Mouse (Mus musculus) skeletal muscle tissue, adult 2 months (tissue): ENCODE measurements around the gene Lgals4.
A peak's percentile ranks its signal among the peaks of the same experiment; 100 is the strongest.

Experiments used
- DNase-seq: peaks from one replicate; pipeline ENCODE4 v3.0.0-alpha.2; 2012; ENCODE audit warnings: low read depth, low spot score

Lgals4 gene

DNA sequence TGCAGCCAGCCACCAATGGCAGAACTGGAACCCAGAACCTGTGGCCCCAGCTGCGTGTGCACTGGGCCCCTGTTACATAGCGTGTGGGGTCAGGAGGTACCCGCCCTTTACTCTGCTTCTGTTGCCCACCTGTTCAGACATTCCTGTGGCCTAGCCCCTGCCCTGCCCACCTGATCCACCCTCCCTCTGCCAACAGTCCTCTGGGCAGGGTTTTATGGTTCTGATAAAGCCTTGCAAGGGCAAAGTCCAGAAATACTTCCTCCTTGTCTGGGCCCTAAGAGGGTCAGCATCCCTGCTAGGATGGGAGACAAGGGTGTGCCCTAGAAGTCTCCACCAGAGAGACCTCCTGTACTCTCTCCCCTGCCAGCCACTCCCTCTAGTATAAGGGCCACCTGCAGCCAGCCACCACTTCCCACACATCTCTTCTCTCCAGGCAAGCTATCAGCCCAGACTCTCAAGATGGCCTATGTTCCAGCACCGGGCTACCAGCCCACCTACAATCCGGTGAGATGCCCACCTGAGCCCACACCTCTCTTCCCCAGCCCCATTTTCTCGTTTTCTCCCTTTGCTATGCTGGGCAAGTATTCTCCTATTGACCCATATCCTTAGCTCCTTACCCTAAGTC lies at the start of gene Lgals4:
Lgals4 (plus strand) TSS at position 132 of the 625 bp plus-strand sequence.
- no peak for DNase-seq

DNA sequence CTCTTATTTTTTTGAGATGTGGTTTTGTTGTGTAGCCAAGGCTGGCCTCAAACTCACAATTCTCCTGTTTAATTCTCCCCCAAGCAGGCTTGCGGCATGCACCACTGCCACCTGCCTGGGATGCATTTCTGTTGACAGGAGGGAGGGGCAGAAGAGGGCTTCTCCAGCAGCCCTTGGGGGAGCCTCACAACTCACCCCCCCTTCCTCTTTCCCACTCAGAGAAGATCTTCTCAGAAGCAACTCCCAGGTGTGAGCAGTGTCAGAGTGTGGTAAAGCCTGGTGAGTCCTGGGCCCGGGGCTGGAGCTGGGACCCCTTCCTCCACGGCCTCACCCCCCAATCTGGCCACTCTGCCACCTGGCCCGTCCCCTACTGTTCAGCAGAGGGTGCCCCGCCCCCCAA lies 48.5 kb upstream of the Lgals4 start:
- DNase-seq, result no peak

DNA sequence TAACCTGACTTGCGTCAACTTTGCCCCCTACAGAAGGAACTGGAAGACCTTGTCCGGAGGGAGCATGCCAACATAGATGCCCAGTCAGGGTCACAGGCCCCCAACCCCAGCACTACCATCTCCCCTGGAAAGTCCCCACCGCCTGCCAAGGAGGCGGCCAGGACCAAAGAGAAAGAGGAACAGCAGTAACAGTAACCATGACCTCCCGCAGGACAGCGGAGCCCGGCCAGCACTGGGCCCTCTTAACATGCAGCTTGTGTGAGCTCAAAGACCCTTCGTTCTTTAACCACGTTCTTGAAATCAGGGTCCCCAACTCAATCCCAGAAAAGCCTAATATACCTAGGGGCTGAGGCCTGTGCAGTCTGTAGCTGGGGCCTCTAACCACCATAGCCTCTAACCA lies 45.8 kb upstream of the Lgals4 start:
- DNase-seq, result no peak

DNA sequence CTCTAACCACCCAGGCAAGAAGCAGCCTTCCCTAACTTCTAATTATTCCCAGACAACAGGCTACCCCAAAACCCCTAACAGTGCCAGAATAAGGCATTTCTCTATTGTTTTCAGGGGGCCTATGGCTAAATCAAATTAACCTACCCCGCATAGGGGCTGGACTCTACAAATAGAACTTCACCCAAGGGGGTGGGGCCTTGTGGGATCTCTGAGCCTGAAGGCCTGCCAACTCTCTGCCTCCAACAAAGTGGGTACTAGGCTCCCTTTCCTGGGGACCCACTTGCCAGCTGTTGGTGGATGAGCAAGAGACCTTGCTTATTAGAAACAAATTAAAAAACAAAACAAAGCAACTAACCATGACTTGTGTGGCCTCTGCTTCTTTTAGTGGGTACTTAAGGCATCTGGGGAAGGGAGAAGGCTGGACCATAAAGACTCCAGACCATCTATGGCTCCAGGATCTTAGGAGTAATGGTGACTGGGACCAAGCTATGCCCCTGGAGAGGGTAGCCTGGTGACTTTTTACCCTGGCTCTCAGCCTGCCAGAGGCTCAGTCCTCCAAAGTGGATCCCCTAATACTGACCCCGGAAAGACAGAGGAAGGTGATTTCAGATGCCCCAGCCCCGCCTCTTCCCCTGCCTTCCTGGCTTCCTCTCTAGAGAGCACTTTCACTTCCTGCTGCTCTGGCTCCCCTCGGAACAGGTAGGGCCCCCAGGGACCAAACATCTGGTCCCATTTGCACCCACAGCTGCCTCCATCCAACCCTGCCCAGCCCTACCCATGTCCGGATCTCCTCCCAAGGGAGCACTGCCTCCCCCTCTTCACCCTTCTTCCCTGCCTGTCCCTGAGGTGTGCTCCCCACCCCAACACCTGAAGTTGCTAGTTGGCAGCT lies 45.1 kb upstream of the Lgals4 start, which contains the start of gene Rinl:
Rinl (plus strand) TSS at position 663 of the 889 bp plus-strand sequence.
- no peak for DNase-seq

DNA sequence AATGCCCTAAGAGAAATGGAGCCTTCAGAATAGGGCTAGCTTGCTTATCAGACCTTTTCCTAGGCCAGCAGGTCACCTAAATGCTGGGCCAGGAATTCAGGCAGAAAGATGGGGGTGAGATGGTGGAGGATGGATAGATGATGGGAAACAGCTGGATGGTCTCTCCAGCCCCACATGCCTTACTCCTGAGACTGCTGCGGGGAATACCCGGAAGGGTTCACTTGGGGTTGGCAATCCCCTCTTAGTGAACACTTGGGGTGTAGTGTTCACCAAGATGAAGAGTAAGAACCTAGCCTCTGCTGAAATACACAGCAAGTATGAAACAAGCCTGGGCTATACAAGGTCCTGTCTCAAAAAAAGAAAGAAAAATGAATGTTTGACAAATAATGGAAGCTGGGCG lies 44.4 kb upstream of the Lgals4 start:
- no peak for DNase-seq

DNA sequence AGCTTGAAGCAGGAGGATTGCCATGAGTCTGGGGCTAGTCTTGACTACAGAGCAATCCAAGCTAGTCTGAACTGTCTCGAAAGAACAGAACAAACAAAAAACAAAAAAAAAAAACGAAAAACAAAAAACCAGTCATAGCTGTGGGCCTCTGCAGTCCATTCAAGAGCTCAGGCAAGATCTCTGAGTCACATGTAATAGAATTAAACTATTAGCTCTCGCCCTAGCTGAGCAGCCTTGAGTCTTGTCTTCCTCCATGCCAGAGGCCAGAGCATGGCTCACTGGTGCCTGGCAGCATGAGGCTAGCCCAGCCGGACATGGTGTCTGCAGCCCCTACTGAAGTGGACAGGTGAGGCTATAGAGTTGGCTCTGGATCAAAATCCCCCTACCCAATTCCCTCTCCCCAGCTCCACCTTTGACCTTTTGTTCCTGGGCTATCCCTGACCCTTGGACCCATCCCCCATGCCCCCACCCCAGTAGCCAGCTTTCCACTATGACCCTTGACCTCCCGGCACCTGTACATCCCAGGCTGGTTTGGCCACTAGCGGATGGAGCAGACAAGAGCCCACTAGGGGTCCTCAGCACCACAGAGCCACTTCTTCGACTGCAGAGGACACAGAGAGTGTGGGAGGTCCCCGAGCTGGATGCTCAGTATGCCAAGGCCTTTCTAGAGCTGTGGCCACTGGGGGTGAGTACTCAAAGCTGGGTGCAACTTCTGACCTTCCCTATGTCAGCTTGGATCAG lies 43.4 kb upstream of the Lgals4 start:
- DNase-seq, result no peak

DNA sequence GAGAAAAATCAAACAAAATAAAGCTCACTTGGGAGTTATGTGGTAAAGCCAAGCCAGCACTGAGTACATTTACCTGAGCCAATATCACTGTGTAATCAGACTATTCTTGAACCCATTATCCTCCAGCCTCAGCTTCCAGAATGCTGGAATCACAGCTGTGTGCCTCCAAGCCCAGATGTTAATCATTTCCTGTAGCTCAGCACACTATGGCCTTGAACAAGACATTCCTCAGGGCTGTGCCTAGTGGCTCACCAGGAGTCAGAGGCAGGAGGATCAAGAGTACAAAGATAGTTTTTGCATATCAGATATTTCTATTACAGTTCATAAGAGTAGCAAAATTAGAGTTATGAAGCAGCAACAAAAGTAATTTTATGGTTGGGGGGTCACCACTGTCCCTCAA lies 41.9 kb upstream of the Lgals4 start:
- no peak for DNase-seq

DNA sequence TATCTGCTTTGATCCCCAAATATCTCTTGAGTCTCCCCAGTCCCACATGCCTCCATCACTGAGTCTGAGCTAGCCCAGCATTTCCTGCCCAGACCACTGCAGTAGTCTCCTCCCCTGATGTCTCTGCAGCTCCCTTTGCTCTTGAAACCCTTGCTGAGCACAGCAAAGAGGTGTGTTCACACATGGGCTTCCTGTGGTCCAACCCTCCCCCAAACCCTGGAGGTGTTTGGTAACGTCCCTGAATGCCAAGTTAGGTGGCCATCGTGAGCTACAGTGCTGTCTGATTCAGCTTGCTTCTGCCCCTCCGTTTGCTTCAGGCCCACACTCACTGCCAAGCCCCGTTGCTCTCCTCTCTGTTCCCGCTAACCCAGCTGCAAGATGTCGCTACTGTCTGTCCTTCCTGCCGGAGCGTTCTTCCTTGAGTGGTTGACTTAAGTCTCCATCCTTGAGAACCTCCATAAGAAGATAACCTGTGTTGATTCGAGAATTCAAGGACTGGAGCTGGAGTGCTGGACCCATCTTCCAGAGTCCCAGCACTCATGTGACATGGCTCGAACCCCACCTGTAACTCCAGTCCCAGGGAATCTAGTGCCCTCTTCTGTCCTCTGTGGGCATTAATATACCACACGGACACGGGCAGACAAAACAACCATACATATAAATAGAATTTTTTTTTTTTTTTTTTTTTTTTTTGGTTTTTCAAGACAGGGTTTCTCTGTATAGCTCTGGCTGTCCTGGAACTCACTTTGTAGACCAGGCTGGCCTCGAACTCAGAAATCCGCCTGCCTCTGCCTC lies 41.1 kb upstream of the Lgals4 start:
- no peak for DNase-seq

DNA sequence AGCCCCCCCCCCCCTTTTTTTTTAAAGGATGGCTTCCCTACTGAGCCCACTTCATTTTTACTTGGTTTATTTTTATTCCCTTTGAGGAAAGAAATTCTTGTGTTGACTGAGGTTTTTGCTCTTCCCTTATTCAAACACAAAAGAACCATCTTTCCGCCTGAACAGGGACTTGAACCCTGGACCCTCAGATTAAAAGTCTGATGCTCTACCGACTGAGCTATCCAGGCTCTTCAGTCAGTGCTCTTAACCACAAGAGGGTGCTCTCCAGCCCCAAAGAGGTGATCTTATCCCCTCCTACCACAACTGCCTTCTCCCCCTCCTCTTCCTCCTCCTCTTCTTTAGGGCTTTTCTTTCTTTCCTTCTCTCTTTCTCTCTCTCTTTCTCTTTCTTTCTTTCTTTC lies 39.8 kb upstream of the Lgals4 start:
- DNase-seq, result no peak

DNA sequence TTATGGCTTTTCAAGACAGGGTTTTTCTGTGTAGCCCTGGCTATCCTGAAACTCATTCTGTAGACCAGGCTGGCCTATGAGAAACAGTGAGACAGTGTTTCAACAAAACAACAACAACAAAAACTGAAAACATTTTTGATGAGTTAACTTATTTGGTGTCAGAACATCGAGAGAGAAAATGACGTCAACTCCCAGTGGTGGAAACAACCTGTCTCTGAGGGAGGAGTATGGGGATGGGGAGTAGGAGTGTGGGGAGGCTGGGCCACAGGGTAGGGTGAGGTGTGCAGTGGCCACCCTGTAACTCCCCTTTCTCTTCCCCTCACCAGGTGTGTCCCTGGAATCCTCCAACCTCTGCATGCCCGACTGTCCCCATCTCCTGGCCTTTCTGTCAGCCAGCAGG lies 39.2 kb upstream of the Lgals4 start:
- no peak for DNase-seq

DNA sequence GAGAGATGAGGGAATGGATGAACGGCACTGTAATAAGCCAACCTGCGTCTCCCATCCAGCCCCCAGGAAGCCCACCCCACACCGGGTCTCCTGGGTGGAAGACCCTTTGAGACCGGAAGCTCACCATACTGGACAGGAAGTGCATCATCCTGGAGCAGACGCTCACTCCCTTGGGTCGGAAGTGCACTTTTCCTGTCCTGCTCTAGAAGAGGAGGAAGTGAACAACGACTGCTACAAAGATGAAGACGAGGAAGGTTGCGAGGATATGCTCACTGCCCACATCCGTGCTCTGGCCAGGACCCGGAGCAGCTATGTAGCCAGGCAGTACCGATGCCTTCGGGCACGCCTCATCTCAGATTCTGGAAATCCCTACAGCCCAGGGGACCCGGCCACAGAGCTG lies 37.8 kb upstream of the Lgals4 start:
- no peak for DNase-seq

DNA sequence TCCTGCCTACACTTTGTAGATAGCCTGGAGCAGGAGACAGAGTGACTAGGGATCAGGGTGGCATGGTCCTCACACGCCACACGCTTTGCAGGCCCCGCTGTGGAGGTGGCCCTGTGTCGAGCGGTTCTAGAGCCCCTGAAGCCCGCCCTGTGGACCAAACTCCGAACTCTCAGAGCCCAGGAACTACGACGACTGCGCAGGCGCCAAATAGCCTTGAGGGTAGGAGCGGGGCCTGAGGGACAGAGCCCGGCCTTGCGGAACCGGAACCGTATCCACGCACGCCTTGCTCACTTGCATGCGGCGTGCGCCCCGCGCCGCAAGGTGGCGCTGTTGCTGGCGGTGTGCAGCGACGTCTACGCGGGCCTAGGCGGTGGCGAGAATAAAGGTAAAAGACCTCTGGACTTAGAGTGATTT lies 37.1 kb upstream of the Lgals4 start:
- peak; percentile 86 for DNase-seq

DNA sequence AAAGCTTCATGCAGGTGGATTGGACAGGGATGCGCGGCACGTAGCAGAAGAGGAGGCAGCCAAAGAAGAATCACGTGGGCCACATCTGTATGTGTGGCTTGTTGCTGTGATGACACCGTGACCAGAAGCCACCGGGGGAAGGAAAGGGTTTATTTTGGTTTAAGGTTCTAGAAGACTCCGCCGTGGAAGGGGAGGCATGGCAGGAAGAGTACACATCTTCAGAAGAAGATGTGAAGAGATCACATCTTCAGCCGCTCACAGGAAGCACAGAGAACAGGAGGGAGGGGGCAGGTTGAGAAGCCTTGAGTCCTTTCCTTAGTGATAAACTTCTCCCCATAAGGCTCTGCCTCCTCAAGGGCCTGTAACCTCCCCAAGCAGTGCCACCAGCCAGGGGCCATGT lies 33.7 kb upstream of the Lgals4 start:
- DNase-seq, result no peak

DNA sequence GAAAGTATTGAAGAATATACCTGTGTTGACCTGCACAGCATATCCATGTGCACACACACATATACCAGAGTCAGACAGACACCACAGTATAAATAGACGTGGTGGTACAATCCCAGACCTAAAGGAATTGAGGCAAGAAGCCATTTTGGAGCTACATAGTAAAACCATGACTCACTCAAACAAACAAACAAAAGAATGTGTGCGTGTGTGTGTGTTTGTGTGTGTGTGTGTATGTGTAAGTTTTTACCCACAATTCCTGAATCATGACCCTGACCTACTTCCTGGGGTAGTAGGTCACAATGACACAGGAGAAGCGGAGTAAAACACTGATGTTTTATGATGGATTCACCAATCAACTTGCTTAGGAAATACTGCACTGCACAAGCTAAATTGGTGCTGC lies 32.2 kb upstream of the Lgals4 start:
- no peak for DNase-seq

DNA sequence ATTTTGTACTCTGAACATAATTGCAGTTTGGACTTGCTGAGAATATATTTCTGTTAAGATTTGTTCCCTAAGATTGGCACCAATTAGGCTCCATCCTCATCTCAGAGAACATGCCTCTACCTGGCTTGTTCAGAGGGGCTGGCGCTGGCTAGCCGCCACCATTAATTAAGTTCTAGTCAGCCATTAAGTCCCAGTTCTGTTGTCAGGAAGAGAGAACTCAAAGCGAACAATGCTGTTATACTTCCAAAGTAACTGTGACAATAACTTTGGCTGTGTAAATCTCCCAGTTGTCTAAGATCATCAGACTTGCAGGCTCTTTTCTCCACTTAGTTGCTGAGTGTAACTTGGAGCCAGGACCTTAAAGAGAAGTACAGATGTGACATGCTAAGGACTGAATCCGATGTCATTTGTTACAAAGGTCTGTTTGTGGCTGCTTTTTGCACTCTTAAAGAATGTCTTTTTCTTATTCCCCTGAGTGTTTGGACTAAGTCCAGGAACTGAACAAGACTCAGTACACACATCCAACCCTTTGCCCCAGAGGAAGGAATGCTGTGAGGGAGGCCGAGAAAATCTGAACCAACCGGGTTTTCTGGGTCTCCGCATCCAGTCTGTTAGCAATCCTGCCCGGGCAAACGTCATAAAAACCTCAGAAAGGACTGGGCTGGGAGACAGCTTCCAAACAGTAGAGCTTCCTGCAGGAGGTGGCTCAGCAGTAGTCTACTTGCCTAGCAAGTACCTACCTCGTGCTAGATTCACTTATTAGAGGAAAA lies 31.6 kb upstream of the Lgals4 start:
- no peak for DNase-seq

DNA sequence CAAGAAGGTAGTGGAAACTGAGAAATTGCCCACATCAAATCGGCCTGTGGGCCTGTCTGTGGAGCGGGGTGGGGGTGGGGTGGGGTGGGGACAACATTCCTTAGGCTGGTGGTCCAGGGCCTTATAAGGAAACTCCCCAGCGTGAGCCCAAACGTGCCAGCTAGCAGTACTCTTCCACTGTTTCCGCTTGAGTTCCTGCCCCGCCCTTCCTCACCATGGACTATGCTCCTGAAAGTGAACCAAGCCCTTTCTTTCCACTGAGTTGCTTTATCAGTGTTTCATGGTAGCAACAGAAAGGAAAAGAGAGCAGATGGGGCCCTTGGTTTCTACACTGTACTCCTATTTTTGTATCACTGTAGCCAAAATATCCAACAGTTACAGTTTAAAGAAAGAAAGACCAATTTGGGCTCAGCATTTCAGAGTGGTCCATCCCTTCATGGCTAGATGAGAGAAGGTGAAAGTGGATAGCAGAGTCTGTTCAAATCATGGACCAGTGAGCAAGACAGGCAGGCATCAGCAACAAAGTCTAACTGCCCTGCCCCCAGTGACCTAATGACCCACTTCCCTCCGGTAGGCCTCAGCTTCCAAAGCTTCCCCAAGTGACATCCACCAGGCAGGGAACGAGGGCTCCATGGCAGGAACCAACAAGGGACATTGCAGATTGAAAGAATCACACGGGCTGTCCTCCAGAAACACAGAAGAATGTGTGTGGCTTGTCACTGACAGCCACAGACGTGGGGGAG lies 30.6 kb upstream of the Lgals4 start:
- DNase-seq, result no peak

DNA sequence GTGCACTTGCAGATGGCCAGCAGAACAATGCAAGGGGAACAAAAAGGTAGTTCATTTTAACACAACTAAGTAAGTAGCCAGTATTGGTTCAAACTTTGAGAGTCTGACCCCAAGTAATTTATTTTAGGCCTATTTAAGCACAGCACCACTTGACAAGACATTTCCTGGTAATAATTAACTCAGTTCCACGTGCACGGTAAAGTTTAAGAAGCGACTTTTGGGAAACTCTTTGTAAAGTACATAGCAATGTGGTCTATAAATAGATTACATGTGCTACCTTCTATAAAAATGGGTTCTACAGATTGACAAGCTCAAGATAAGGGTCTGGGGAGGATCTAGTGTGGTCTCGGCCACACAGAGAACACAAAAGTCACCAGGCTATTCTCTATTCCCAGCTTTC lies 29.9 kb upstream of the Lgals4 start:
- no peak for DNase-seq

DNA sequence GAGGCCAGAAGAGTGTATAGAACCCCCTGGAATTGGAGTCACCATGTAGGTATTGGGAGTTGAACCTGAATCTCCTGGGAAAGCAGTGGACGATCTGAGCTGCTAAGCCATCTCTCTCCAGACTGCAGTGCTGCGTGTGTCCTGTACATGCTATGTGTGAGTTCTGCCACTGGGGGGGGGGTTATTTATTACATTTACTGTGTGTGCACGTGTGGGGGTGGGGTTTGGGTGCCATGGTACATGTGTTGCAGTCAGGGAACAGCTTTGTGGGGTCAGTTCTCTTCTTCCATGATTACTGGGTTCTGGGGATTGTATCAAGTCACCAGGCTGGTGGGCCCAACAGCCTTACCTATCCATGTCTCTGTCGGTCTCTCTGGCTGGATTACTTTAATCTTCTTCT lies 26.8 kb upstream of the Lgals4 start:
- DNase-seq, result no peak

DNA sequence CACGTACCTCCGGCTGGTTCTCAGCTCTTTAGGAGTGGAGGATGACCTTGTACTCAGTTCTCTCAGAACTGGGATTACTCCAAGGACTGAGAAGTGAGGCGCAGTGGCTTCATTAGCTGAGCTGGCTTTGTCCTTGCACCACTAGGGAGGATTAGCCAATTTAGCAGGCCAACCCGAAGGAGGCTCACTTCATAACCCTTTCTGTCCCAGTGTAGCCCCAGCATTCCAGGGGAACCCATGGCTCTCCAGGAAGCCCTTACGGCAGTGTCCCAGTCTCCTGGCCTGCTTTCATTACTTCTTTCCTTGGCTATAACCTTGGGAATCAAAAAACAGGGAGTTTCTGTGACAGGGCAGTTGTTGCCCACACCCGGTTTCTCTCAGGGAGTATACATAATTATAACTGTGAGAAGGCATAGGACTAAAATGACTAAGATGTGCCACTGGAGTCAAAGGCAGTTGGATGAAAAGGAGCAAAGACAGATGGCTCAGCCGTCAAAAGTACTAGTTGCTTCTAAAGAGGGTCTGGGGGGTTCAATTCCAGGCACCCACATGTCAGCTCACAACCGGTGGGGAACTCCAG lies 25.9 kb upstream of the Lgals4 start:
- peak; percentile 70 for DNase-seq
